Mouse (Mus musculus) ES-E14 (cell line): ENCODE measurements around the gene E130114P18Rik.

Experiments
- CHD2 ChIP-seq: IDR thresholded peaks from 2 replicates; pipeline ENCODE4 v1.6.1; 2014; ENCODE audit warnings: mild to moderate bottlenecking, low read depth, low read length, inconsistent platforms
- MAFK ChIP-seq: IDR thresholded peaks from 2 replicates; pipeline ENCODE4 v1.6.1; 2014; ENCODE audit warnings: mild to moderate bottlenecking, low read depth, low read length, inconsistent platforms; ENCODE audit not compliant: insufficient read depth
- ZC3H11A ChIP-seq: IDR thresholded peaks from 2 replicates; pipeline ENCODE4 v1.6.1; 2012; ENCODE audit warnings: low read depth, mild to moderate bottlenecking, inconsistent platforms, low read length, borderline replicate concordance
- ZNF384 ChIP-seq: IDR thresholded peaks from 2 replicates; pipeline ENCODE4 v1.6.1; 2012; ENCODE audit warnings: low read depth, low read length, inconsistent platforms

- TF ChIP-seq ZC3H11A (no peak), ZNF384 (no peak), MAFK (no peak), CHD2 (no peak)
Observed at GRCm38 (mm10) chr4:97780024-97780423, 2.1 kb upstream of the E130114P18Rik start.
